Mouse (Mus musculus) thymus, postnatal 25 days (tissue): ENCODE measurements at regions not wholly inside any gene's neighbourhood (a gene's known extent, or its start where the extent isn't known, plus 50 kb on each side); places are given as distances from the start of the nearest gene placed in this dataset.

Experiments
- DNase-seq: peaks from one replicate; pipeline ENCODE4 v3.0.0; 2022

DNA sequence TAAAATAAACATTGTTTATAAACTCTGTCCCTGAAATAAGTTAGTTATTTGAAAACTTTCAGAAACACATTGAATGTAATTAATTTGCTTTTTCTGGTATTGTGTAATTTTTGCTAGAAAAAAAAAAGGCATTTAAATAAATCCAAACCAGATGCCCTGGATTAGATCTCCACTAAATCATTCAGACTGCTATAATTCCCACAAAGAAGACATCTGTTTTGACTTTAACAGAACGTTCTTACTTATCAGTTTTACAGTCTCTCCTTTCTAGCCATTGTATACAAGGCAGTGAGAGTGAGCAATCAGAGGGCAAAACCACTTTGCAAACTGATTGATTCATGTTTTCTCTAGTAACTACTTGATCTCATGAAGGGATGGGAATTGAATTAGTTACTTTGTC lies 478.8 kb downstream of the Slitrk6 start:
- no peak for DNase-seq

DNA sequence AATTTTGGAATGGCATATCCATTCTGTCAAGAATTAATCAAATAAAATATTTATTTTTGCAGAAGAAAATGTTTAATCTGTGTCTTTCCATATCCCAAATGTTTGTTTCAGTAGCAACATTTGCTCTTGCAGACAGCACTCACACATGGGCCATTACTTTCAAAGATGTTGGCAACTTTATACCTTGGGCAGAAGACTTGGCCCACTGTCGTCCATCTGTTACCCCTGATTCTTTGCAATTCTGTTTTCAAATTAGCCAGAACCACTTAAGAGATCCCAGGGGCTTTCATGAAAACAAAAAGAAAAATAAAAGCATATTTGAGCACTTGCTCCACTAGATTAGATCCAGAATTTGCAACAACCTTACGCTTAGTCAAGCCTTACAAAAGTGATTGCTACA lies 483.7 kb downstream of the Slitrk6 start:
- no peak for DNase-seq

DNA sequence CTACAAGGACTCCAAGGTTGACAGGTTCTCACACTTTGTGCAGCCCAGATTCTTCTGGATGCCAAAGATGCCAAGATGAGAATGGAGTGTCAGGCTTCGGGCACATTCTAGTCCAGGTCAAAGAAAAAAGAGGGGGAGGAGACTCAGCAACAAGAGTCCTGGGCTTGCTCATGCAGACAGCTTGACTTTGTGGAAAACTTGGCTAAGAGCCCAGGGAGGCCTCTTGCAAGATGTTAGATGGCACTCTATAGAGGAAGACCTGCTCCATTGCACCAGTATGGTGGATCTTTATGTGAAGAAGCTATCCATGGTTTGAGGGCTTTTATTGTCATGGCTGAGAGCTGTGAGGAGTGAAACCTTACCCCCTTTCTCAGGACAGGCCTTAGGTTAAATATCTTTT lies 510.5 kb downstream of the Slitrk6 start:
- DNase-seq: no peak

DNA sequence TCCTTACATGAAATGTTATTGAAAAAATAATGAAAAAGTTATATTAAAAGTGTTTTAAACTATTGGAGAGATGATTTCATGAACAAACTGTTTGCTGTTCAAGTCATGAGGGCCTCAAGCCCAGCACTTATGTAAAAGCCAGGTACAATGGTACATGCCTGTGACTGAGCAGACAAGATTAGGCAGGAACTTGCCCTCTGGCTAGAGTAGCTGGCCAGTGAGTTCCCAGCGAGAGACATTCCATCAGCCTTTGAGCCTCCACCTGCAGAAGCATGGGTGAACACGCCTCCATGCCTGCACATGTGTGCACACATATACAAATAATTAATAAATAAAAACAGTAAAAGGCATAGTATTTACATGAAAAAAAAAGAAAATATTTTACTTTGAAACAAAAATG lies 511.4 kb downstream of the Slitrk6 start:
- no peak for DNase-seq

DNA sequence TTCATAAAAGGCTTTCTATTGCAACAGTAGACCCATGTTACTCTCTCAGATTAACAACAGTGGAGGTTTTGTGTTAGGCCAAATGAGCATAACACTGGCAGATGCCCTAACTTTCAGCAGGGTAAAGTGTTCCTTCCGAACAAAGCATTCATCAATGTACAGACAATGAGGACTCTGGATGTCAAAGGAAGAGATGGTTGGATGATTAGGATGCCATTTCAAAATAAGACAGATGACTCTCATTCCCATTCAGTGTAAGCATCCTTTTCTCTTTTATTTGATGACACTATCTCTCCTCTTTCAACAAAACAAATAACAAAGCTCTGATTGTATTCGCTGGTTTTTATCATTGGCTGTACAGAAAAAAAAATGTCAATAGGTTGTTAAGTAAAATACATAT lies 516.1 kb downstream of the Slitrk6 start:
- no peak for DNase-seq

DNA sequence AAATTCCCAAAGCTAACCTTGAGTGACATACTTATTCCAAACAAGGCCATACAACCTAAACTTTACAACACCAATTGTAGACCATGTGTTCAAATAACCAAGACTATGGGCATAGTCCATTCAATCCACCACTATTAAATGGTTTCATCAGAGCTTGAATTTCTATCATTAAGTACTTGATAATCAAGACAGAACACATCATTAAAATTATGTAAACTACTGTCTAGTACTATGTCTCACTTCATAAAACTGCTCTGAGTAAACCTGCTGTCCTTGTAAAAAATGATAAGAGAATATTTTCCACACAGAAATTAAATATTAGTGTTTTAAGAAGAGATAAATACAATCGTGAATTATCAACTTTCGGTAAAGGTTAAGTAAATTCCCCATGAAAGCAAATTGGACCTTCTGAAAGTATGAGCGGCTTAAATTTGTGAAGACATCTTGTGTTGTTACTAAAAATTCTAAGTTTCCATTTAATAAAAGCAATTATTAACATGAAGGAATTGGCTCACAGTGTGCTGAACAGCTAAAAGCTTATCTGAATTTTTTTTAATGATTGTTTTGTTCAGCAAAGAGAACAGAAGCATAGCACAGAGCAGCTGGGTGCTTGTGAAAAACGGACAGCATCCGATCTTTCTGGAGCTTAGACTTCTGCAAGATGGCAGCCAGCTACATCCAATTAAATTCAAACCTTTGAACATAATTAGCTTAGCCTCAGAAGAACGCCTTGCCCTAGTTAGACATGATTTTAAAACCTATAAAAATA lies 530.1 kb downstream of the Slitrk6 start:
- DNase-seq: no peak

DNA sequence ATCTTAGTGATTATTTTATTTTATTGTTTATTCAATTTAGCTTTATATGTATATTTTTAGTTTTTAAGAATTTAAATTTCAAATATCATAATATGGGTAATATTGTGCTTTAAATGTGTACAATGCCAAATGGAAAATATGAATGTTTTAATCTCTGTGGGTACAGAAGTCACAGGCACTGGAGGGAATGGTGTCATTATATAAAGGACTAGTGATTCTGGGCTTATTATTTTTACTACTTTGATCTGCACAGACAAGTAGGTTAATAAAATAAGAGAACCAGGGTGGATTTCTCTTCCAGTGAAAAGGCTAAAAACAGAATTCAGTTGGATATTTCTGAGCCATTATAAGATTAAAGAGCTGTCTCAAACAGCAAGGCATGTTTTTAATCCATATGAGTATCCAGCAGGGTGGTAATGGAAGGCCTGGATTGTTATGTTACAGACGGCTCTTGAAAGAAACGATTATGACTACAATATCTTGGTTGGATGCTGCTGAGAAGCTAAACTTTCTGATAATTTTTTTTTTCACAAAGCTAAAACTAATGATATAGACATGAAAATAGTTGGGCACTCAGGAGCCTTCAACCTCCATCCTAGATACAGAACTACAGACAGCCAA lies 563.9 kb downstream of the Slitrk6 start:
- DNase-seq: no peak

DNA sequence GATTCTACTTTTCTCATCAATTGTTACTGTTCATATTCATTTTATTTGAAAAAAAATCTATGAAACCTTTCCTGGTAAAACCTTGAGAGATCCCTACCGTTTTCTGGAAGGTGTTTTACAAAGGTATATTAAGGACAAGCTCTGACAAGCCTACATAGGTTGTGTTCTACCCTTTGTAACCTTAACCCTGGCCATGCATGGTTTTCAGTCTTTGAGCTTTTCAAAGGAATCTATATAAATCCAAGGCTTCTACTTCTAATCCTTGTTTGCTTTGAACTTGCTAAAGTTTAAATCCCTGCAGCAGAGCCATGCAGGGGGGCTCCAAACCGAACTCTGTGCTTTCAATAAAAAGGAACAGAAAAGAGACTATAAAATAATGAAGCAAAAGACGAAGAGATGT lies 564.5 kb downstream of the Slitrk6 start:
- DNase-seq: no peak

DNA sequence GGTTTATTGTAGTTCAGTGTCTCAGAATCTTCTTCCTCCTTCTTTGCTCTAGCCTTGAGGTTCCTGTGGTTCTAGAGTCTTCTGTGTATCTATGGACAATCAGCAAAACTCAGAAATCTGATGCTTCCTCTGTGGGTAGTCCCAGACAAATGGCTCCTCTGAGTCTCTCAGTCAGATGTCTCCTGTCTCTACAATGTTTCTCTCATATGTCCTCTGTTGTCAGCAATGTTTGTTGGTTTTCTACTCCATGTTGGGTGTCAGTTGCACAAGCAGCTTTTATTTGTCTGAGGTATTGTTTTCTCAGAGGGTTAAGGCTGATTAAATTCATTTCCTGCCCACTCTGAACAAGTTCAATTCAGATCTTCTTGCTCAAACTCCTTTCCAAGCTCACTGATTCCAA lies 575.8 kb downstream of the Slitrk6 start:
- DNase-seq: no peak

DNA sequence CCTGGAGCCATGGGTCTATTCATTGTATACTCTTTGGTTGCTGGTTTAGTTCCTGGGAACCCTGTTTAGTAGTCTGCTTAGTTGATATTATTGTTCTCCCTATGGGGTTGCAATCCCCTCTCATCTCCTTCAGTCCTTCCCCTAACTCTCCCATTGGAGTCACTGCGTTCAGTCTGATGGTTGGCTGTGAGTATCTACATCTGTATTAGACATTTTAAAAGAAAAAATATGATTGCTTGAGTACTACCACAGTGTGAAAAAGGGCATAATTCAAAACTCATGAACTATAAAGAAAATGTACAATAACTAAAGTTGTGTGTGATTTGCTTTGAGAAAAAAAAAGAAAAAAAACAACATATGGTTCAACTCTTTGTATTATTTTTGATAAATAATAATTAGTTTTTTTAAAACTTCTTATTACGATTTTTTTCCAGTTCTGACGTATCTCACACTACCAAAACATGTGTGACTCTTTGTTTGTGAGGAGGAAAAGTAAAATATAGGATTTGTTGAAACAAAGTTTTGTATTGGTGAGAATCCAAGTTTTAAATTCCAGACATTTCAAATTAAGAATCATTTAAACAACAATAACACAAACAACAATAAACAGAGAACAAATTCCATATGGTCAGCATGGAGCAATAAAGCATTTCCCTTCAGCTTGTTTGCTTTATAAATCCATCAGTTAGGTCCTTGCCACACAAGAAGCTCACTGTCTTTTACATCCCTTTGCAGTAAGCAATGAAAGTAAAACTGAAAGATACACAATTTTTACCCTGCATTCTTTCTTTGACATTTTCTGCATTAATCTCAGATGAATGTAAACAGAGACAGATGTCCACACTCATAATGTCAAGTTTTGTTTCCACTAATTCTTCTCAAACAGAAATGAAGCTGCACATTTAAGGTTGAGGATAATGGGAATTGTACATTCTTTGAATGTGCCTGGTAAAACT lies 583.5 kb downstream of the Slitrk6 start:
- no peak for DNase-seq

DNA sequence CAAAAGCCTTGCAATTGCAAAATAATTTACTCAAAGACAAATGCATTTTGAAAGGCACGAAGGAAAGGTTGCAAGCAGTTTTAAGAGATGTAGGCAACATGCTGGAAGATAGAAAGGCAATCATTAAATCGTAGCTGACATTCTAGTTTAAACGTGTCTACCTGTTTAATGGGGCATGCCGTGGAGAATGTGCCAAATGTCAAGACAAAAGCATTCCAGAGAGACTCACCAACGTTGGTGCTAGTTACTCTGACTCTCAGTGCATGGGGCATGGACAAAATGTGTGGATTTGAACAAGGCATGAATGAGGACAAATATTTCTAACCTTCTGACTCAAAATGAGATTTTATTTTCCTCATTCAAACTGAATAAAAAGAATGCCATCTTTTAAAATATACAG lies 586.3 kb downstream of the Slitrk6 start:
- DNase-seq: no peak

DNA sequence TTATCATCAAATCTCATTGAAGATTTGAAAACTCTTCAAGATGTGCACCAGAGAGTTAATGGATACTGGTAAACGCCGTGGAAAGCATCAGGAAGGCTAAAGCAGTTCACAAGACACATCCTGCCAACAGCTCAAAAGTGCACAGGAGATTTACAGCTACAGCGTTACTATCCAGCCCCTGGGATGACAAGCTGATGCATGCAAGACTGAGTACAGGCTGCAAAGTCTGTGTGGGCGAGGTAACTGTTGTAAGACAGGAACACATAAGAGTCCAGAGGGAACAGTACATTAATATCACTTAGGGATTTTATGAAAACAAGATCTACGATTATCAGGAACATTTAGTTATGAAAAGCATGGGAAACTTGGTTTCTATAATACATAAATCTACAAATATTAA lies 626.7 kb downstream of the Slitrk6 start:
- DNase-seq: no peak

DNA sequence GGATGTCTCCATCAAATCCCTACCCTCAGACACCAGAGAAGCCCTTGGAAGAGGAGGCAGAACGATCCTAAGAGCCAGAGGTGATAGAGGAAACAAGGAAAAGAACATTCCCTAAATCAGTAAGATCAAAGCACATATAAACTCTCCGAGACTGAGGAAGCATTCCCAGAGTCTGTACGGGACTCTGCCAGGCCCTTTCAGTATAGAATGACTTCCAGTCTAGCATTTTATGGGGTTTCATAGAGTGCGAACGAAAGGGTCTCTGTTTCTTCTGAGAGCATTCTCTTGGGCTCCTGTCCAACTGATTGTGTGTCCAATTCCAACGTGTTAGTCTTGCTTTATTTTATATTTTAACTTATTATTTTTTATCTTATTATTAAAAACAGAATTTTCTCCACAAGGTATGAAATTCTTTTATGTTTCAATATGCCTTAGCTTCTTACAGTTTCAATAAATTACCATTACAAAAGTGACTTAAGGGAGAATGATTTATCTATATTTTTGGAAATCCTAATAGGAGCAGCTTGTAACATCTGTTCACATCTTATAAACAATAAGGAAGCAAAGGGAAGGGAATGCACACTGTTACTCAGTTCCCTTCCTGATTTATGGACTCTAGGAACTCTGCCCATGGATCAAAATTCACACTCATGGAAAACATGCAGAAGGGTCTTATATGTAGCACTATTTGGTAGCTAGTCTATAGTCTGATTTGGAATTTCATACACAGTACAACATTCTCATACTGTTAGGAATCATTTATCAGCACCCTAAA lies 628.8 kb downstream of the Slitrk6 start:
- no peak for DNase-seq

DNA sequence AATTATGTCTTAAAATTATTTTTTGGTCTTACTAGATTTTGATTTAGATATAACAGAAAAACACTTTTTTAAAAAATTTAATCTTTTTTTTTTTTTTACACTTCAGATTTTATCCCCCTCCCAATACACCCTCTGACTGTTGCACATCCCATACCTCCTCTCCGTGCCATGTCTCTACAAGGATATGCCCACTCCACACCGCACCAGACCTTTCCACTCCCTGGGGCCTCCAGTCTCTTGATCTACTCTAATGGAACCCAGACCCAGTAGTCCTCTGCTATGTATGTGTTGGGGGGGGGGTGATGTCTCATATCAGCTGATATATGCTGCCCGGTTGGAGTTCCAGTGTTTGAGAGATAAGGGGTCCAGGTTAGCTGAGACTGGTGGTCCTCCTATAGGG lies 632.2 kb downstream of the Slitrk6 start:
- DNase-seq: no peak

DNA sequence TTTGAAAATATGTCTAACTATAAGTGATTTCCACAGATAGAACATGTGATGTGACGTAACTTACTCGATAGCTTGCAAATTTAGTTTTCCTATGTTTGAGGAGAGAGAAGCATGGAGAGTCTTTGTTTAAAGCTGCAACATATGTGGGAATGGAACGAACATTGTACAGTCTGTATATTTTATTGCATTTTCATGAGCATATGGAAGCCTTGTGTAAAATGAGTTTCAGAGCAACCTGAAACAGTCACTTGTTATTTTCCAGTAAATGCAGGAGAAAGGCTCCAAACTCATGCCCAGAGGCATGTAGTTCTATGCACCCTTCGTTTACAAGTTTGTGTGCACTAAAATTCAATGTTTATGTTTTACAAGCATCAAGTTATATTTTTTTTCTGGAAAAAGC lies 639.4 kb downstream of the Slitrk6 start:
- DNase-seq: no peak

DNA sequence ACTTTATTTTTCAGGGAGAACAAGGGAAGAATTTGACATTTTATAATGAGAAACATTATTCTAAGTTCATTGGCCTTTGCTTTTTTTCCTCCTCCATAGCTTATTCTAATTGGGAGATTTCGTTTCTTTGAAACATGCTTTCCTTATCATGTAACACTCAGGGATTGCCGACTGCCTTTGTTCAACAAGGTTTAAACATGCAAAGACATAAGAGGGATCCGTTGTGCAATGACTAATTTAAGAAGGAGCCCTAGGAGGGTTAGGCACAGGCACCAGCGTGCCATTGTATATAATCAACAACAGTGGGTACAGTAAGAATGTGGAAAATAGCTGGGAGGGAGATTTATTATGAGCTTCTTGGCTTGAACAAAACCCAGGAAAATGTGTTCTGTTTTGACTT lies 654.1 kb downstream of the Slitrk6 start:
- no peak for DNase-seq

DNA sequence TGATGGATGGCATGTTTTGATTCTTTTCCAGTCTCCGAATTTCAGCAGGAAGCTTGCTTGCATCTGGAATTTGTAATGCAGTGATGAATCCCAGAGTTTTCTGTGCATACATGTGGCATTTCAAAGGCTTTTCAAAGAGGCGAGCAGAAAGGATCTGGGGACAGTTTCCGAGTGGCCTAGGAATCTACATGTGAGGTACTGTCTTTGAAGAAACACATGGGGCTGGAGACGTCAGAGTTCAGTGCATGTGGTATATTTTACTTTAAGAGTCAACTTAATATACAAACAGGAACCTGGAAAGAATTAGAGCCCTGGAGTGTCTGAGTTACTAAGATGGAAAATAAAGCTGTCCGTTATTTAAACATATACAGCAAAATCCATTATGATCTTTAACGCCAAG lies 676.6 kb downstream of the Slitrk6 start:
- DNase-seq: no peak

DNA sequence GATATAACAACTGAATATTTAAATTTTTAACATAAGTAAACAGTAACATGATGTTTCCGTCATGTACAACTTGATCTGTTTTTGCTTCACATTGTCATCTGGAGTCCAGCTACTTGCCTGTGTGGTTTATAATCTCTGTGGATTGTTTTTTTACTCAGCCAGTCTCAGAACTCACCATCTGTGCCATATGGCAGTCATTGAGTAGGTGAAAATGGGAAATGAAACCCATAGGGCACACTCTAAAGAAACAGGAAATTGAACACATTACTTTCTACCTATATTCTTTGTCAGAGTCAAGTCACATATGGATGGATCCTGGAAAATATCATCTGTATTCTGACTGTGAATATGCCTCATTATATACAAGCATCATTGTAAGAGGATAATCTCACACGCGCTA lies 707.2 kb downstream of the Slitrk6 start:
- no peak for DNase-seq

DNA sequence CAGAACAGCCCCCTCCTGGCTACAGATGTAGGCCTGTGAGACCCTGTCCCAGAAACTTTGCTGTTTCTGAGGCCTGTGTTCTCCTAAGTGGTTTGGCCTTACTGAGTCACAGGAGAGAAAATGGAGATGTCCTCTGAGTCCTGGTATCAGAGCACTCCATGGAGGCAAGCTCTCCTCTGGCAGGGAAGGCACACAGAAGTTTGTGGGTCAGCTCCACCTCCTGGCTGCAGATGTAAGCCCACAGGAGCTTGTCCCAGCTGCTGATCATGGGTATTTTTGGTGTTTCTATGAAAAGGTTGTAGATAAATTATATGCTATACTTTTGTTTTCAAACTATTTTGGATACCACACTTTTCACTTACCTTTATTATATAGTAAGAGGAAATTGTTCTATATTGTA lies 711.7 kb downstream of the Slitrk6 start:
- DNase-seq: no peak

DNA sequence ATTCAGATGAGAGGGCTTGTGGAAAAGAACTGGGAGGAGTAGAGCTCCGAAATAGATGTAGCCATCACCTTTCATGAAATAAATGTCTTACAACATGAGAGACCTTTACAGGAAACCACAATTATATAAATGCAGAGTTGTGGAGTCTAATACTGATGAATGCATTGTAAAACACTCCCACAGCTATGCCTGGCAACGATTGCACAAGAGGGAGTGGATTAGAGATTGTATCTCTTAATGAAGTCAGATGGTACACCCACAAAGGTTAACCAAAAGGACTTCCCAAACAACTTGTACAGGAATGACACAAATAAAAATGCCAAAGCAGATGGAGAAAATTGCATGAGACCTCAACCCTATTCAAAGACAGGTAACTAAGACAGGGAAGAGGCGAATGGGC lies 733.1 kb downstream of the Slitrk6 start:
- DNase-seq: no peak

DNA sequence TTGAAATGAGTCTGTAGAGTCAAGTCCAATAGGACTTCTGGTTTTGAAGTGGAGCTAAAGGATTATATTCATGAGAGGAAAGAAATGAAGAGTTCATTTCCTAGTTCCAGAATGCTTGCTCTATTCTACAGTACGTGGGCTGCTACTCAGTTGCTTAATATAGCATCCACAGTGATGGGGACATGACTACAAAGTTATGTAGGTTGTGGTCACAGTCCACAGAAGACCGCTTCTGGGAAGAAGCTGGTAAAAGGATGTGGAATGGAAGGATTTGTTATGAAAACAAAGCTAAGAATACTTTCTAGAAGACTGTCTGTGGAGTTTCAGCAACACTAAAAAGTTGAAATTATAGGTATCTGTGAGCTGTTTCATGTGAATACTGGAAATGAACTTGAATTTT lies 739.8 kb downstream of the Slitrk6 start:
- DNase-seq: no peak

DNA sequence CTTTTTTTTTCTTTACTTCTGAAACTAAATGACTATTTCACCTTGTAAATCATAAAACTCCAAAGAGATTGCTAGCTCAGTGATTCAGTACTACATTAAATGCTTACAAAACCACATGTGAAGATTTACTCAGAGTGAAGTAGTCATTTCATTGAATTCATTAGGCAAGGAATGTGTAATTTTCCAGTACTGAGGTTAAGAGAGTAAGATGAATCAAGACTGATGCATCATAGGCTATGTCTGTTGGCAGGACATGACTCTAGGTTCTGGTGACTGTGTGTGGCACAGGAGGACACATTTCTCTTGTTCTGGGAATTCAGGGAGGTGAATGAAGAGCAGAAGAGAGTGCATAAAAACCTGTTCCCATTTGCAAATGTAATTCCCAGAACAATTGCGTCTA lies 741.7 kb downstream of the Slitrk6 start:
- no peak for DNase-seq

DNA sequence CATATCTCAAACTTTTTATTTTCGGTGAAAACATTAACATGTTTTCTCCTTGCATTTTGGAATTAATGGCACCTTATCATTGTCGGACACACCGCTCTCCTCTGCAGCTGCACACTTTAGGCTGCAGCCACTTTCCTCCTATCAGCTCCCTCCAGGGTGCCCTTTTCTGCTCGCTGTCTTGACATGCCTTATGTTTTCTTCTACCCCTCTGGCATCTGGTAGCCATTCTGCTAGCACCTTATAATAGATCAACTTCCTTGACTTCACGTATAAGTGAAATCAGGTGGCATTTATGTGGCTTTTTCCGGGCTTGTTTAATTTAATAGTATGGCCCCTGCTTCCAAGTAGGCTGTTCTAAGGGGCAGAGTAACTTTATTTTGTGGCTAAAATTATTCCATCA lies 747.8 kb downstream of the Slitrk6 start:
- no peak for DNase-seq
